Mouse (Mus musculus): ENCODE data around the gene Haspin.

Gene Haspin

DNA sequence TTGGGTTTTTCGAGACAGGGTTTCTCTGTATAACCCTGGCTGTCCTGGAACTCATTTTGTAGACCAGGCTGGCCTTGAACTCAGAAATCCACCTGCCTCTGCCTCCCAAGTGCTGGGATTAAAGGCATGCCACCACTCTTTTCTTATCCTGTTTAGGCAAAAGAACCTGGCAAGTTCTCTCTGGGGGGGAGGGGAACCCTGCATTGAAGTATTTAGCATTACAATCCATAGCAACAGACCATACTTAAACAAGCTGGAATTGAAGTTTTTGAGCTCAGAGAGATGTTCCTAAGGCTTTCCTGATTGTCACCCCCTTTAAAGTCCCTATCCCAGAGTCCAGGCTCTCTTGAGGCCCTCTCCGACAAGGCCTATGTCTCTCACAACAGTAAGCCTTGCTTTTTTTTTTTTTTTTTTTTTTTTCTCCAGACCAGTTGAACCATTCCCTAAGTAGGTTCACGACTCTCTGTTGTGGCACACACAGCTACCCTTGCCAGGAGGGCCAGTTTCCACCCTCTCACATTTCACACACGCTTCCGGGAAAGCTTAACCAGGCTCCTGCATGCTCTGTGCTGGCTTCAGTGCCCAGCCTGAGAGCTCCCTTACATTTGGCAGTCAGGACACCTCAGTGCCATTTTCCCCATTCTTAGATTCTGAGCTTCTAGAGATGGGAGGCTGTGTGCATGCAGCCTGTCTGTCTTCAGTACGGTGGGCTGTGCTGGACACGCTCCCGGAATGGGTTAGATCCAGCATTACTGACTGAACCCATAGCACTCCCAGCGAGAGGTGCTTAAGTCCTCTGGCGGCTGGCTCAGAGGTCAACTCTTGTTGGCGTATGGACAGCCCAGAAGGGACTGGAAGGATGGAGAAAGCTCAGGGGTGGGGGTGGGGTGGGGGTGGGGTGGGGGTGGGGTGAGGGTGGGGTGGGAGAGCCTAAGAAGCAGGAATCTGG, 8.2 kb upstream of the Haspin start:
- no peak for DNase-seq (ENCODE audit: low spot score in 2 of 2)

DNA sequence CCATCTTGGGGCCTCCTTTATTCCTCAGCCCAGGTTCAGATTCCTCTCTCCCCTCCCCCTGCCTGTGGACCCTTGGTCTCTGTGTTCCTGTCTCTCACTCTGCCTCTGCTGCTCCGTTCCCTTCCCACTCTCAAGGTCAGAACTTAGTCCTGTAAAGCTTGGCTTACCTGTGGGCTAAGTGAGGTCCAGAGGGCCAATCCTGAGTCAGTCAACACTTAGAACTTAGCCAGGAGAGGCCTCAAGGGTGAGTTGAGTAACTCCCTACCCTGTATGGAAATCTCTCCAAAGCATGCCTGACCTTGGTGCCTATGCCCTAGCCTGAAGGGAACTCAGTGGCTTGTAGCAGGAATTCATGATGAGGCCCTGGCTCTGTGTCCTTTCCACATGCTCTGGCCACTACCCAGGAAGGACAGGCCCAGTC, 6.2 kb upstream of the Haspin start:
- no peak for DNase-seq (ENCODE audit: low spot score in 2 of 2)

DNA sequence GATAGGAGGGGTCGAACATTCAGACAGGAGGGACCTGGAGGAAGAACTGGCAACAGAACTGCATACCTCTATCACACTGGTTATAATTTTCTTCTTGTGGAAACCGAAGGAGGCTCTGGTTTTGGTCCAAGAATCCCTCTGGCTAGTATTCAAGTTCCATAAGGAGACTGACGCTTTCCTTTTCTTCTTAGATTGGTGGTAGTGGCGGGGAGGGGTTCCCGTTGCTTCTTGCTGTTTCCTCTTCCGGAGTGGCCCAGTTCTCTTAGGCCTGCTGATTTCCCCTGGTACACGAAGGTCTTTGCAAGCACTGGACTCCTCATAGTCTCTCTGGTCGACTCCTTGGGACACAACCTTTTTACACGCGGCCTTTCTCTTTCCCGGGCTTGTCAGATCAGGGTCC, 978 bp downstream of the Haspin start:
- DNase-seq (ENCODE audit: low spot score in 2 of 2): peak in 1 of 2 experiments; percentile 37

GRCm38 (mm10) chr11:73136587-73136986, 1.5 kb downstream of the Haspin start:
- no peak for DNase-seq (ENCODE audit: low spot score in 2 of 2)

DNA sequence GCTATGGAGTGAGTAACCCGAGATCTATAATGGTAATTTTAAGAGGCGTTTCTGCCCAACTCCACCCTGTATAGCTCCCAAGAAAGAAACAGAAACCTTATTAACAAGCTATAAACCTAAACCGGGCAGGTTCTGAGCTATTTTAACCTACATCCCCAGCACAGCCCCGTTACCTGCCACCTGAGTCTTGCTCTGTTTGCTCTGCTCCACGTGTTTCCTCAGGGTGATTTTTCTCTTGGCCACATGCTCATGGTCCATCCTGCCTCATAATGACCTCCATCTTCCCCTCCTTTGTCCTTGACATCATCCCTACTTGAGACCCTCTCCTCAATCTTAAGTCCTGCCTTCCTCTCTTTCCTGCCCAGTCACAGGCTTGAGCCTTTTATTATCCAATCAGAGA, 3.9 kb downstream of the Haspin start:
- DNase-seq (ENCODE audit: low spot score in 2 of 2): no peak

DNA sequence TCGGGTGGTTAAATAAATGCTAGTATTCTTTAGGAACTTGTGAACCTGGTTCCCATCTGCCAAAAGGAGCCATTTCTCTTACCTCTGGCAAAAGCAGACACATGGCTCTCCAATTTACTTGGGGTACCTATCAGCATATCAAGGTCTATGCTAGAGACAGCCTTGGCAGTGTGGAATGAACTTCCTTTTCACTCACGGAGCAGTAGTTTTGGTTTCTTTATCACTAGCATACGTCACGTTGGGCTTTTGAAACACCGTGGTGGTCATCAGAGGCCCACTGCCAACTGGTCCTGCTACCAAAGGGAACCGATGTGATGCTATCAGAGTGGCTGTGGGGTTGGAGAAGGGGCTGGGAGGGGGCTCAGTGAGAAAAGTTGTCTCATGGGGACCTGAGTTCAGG, 5.1 kb downstream of the Haspin start:
- no peak for DNase-seq (ENCODE audit: low spot score in 2 of 2)

GRCm38 (mm10) chr11:73131020-73131419, 7.1 kb downstream of the Haspin start:
- peak in 1 of 2 experiments; percentile 46 for DNase-seq (ENCODE audit: low spot score in 2 of 2)

GRCm38 (mm10) chr11:73126495-73126894, 11.6 kb downstream of the Haspin start:
- no peak for DNase-seq (ENCODE audit: low spot score in 2 of 2)

- DNase-seq (ENCODE audit: low spot score in 2 of 2): no peak
Observed at GRCm38 (mm10) chr11:73111414-73111813, 26.7 kb downstream of the Haspin start.

DNA sequence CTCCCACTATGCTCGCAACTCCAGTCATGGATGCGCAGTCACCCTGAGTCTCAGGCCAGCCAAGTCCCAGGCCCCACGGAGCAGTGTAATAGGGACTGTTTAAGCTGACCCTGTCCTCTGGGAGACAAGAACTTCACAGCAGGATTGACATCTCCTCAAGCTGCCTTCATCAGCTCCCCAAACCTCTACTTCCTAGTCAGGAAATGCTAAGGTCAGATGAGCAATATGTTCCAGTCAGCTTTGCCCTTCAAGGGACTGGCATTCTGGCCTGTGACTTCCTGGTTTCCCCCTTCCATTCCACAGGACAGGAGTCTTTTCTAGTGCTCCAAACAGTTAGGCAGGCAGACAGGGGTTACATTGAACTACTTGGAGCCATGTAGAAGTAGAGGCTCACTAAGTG, 28.2 kb downstream of the Haspin start:
- no peak for DNase-seq (ENCODE audit: low spot score in 2 of 2)

DNA sequence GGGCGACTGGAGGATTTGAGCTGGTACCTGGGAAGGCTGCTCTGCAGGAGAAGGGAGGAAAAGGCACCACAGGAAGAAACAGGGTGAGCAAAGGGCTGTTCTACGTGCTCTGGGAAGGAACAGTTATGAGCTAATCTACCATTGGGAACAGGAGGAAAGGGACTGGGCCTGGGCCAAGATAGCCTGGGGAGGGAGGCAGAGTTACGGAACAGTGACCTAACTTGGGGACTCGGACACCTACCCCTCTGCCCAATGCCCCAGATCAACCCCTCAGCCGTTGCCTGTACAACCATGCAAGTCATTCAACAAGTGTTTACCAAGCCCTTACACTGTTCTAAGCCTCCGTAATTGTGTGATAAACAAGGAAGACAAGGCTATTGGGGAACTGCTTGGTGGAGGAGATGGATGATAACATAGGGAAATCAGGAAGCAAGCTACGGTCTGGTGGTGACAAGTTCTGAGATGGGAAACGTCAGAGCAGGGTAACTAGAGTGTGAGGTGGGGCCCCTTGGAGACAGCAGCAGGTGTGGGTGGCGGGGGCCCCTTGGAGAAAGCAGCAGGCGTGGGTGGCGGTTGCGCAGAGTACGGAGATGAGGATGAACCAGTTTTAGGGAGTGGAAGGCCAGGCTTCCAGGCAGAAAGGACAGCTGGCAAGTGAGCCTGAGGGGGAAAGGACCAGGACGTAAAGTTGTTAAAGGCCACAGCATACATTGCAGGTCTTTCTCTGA, 29.0 kb downstream of the Haspin start:
- no peak for DNase-seq (ENCODE audit: low spot score in 2 of 2)

DNA sequence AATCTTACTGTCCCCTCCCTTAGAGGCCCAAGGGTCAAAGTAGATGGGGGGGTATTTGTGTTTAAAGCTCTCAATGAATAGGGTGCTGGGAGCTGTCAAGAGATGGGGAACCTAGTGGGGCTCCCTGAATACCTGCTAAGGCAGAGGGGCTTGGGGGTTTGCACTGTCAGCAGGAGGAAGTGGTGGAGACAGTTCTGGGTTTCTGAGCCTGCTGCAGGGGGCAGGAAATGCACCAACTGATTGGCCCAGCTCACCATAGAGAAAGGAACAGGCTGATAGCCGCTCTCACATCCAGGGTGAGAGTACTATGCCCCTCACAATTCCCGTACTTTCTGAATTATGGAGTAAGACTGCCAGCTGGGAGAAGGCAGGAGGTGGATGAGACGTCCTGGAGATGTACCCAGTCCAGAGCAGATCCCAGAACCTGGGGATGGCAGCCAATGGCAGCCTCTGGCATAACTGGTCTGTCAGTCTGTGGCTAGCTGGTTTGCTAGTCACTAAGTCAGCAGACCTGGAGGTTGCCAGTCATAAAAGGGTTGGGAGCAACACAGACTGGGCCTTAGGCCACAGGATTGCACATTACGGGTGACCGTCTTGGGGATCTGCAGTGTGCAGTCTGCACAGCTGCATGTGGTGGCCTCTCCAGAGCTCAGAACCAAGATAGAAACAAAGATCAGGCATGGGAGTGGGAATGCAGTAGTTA, 29.7 kb downstream of the Haspin start:
- no peak for DNase-seq (ENCODE audit: low spot score in 2 of 2)

DNA sequence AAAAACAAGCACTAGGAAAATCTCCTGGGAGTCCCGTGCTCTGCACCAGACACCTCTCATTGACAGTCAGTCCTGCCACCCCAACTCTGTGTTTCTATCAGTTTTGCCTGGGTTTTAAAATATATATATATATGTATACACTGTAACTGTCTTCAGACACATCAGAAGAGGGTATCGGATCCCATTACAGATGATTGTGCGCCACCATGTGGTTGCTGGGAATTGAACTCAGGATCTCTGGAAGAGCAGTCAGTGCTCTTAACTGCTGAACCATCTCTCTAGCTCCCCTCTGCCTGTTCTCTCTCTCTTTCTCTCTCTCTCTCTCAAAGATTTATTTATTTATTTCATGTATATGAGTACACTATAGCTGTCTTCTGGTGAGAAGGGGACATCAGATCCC, 30.7 kb downstream of the Haspin start:
- DNase-seq (ENCODE audit: low spot score in 2 of 2): peak in 1 of 2 experiments; percentile 50

DNA sequence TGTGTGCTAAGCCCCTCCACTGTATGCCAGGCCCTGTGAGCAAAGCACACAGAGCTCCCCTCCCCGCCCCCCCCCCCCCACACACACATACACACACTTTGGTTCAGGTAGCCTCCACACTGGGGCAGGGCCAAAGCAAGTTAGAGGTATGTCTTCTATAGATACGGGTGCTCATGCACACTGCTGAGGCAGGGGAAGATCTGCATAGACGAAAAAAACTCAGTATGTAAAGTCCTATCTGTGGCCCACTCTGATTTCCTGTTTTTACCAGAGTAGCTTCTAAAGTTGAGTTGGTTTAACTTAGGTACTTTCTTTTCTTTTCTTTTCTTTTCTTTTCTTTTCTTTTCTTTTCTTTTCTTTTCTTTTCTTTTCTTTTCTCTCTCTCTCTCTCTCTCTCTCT, 32.8 kb downstream of the Haspin start:
- DNase-seq (ENCODE audit: low spot score in 2 of 2): no peak

DNA sequence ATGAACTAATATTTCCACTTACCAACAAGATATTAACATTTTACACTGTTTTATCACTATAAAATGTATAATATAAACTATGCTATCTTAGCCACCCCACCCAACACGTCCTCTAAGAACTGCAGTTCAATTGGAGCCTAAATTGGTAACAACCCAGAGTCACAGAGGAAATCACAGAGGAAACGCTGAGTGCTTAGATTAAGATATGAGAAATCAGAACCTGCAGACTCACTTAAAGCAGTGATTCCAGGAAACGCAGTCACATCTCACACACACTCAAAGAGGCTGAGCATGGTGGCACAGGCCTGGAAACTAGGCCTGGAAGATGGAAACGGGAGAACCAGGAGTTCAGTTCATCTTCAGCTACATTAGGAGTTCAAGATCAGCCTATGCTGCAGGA, 36.8 kb downstream of the Haspin start:
- DNase-seq (ENCODE audit: low spot score in 2 of 2): no peak

DNA sequence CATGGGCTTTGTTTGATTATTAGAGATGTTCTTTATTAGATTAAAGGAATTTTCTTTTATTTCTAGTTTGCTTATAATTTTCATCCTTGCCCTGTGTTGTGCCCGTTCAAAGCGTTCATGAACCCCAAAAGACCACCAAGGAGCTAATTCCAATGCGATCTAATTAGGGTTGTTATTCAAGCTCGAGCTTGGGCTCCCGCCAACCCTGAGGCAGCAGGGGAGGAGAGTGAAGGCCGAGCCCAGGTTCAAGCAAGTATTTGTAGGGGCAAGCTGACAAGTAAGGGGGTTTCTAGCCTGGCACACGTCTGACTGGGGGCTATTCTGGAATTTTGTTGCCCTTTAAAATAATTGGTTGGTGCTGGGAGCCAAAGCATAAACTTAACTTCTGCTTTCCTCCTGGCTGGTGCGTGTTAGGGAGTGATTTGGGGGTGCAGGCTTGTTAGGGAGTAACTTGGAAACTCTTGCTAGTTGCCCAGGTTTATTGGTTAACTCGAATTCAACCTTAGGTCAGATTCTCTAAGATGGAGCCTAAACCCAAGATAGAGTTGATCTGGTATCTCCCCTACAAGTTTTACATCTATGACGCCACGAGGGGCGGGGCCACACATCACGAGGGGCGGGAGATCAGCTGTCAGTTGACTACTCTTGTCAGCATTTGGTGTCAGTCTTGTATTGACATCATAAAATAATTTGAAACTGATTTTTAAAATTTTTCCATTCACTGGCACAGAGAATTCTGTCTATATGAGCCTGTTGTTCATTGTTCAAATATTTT, 37.9 kb downstream of the Haspin start:
- no peak for DNase-seq (ENCODE audit: low spot score in 2 of 2)

DNA sequence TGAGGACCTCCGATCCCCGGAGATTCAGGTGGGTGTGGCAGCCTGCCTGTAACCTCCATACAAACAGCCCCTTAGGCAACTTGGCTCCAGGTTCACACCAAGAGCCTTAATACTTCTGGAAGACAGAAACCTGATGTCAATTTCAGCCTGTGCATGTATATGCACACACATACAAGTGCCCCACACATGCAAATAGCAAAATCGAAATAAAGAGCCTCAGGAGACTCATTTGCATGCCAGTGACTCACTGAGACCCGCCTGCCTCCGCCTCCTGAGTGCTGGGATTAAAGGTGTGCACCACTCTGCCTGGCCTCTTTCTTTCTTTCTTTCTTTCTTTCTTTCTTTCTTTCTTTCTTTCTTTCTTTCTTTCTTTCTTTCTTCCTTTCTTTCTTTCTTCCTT, 39.2 kb downstream of the Haspin start:
- no peak for DNase-seq (ENCODE audit: low spot score in 2 of 2)

DNA sequence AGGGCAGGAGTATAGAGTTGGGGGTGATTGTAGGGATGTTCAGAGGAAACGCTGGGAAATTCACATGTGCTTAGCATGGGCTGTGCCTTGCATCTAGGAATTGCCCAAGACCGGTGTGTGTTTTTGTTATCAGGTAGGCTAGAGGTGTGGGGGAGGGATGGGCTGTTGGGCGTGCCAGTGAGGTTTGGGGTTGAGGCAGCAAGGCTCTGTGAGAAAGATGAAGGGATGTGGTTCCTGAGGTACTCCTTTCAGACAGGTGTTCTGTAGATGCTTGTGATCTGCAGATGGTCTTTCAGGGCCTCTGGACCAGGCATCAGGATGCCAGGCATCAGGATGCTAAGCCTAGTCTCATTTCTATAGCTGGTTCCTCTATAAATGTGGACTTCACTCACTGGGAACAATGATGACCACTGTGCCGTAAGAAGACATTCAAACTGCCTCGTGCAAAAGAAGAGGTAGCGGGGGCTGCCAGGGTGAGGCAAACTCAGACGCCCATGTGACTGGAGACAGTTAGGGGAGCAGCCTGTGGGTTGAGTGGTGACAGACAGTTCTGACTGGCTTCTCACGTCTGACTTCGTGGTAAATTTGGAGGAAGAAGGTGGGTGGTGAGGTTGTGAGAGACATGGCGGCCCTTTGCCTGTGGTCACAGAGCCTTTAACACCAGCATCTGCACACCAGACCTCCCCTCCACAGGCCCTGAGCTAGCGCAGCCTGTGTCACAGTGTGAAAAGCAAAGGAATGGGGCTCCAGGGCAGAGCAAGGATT, 43.7 kb downstream of the Haspin start:
- no peak for DNase-seq (ENCODE audit: low spot score in 2 of 2)

DNA sequence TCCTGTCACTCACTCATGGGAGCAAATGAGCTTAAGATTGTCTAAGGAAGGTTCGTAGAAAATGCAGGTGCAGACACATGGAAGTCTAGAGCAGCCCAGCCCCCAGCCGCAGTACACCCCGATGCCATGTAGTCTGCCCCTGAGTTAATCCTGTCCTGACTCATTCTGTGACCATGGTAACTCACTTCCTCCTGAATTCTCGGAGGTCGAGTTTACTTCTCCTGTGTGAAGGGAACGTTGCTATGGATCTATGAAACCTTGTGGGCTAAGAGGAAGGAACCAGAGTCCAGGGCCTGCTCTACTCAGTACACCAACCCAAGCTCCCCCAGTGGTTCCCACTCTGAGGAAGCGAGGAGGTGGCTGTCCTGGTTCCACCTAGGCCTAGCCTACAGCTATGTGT, 45.2 kb downstream of the Haspin start:
- no peak for DNase-seq (ENCODE audit: low spot score in 2 of 2)

- DNase-seq (ENCODE audit: low spot score in 2 of 2): no peak
Observed at GRCm38 (mm10) chr11:73092057-73092456, 46.0 kb downstream of the Haspin start.

DNA sequence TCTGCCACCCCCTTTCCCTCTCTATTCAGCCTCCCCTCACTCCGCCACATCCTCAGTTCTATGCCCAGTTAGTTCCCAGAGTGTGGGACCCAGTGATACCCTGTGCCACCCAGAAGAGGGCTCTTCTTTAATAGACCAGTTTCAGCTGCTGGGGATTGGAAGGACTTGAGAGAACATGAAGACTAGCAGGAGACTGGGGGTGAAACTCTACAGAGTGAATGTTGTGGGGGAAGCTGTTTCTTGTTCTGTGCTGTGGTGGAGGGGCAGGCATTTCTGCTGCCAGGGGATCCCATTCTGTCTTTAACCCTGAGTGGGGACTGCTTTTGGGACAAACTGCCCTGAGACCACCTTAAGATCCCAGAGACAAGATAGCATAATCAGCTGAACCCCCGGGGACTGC, 47.3 kb downstream of the Haspin start:
- no peak for DNase-seq (ENCODE audit: low spot score in 2 of 2)

All from spleen, postnatal 10 days (tissue).